Mouse (Mus musculus): ENCODE results near the gene Zfpm1. TPM values are rescaled to one million over a fixed set of nuclear protein-coding genes. Genes with fewer than 3 reads are reported as not detected.

The Zfpm1 gene
- polyA plus RNA-seq, 1 experiment from 2014 or later, result 7.7 TPM

- Histone ChIP-seq H3K27me3 (replicated peaks; ENCODE audit: control insufficient read depth, insufficient read depth, low read length) (no peaks in the 10 kb centered on the region), H3K36me3 (ENCODE audit: control insufficient read depth, insufficient read depth) (no peaks in the 10 kb centered on the region; the same call in 1 of the 2 replicates), H3K9me3 (ENCODE audit: control insufficient read depth) (no peaks in the 10 kb centered on the region), H3K9ac (ENCODE audit: low read depth, low read length) (no peak overlapping the region), H3K4me2 (replicated peaks; ENCODE audit: low read depth) (no peak overlapping the region), H3K4me1 (replicated peaks; ENCODE audit: control insufficient read depth, insufficient read depth, low read length) (0 out of 2 replicates have a peak, but pooled peaks cover 20% of the 10 kb centered on the region), H3K4me3 (ENCODE audit: low read depth, low read length) (no peak overlapping the region), H3K27ac (ENCODE audit: low read depth, low read length) (no peak overlapping the region)
- TF ChIP-seq CTCF (IDR thresholded peaks at IDR 0.05; ENCODE audit: low read depth), result no peak
- 63% methylated on average over 3 of the region's 3 CpGs for WGBS
- ATAC-seq, result no peak
These were observed 6.4 kb downstream of the Zfpm1 start for GRCm38 (mm10) chr8:122288344-122288743.

GRCm38 (mm10) chr8:122291075-122291474, 9.1 kb downstream of the Zfpm1 start:
- H3K4me2 ChIP-seq (replicated peaks; ENCODE audit: low read depth), result peak overlapping the region; percentile 30; the same call in 1 of the 2 replicates
- H3K36me3 ChIP-seq (ENCODE audit: control insufficient read depth, insufficient read depth), result no peaks in the 10 kb centered on the region; the same call in 1 of the 2 replicates
- H3K27me3 ChIP-seq (replicated peaks; ENCODE audit: control insufficient read depth, insufficient read depth, low read length), result no peaks in the 10 kb centered on the region
- no peaks in the 10 kb centered on the region for H3K9me3 ChIP-seq (ENCODE audit: control insufficient read depth)
- 34% methylated on average over 12 of the region's 12 CpGs for WGBS
- H3K9ac ChIP-seq (ENCODE audit: low read depth, low read length), result no peak overlapping the region
- no peak overlapping the region; the same call in 1 of the 2 replicates for H3K27ac ChIP-seq (ENCODE audit: low read depth, low read length)
- H3K4me1 ChIP-seq (replicated peaks; ENCODE audit: control insufficient read depth, insufficient read depth, low read length), result peaks cover 14% of the 10 kb centered on the region
- no peak overlapping the region for H3K4me3 ChIP-seq (ENCODE audit: low read depth, low read length)
- TF ChIP-seq CTCF (IDR thresholded peaks at IDR 0.05; ENCODE audit: low read depth), result no peak
- ATAC-seq, result no peak

- Histone ChIP-seq H3K36me3 (ENCODE audit: control insufficient read depth, insufficient read depth) (no peaks in the 10 kb centered on the region; the same call in 1 of the 2 replicates), H3K9me3 (ENCODE audit: control insufficient read depth) (no peaks in the 10 kb centered on the region), H3K9ac (ENCODE audit: low read depth, low read length) (no peak overlapping the region), H3K4me3 (ENCODE audit: low read depth, low read length) (no peak overlapping the region), H3K4me1 (replicated peaks; ENCODE audit: control insufficient read depth, insufficient read depth, low read length) (peaks cover 16% of the 10 kb centered on the region), H3K4me2 (replicated peaks; ENCODE audit: low read depth) (peak overlapping the region; percentile 13; the same call in 1 of the 2 replicates), H3K27ac (ENCODE audit: low read depth, low read length) (no peak overlapping the region), H3K27me3 (replicated peaks; ENCODE audit: control insufficient read depth, insufficient read depth, low read length) (no peaks in the 10 kb centered on the region)
- WGBS, result 44% methylated on average over 10 of the region's 10 CpGs
- peak; percentile 41 for TF ChIP-seq CTCF (IDR thresholded peaks at IDR 0.05; ENCODE audit: low read depth)
- no peak for ATAC-seq
These were observed 9.6 kb downstream of the Zfpm1 start for GRCm38 (mm10) chr8:122291549-122291948.

DNA sequence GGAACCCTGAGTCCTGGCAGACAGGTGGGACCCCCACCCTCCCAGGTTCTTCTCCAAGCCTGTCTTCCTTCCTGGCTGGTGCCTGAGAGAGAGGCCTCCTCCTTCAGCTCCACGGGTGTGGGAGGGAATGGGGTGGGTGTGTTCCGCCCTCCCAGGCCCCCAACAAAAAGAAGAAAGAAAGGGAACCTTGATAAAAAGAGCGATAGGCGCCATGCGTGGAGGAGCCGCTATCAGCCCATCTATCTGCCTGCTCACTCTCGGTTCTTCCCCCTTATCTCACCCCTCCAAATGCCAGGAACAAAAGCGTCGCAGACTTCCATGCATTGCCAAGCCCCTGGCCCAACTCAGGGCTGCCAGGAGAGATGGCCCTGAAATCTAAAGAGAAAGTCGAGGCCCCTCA, 11.5 kb downstream of the Zfpm1 start:
- no peak for ATAC-seq
- H3K4me1 ChIP-seq (replicated peaks; ENCODE audit: control insufficient read depth, insufficient read depth, low read length), result peaks cover 20% of the 10 kb centered on the region
- no peaks in the 10 kb centered on the region; the same call in 1 of the 2 replicates for H3K36me3 ChIP-seq (ENCODE audit: control insufficient read depth, insufficient read depth)
- no peak overlapping the region for H3K27ac ChIP-seq (ENCODE audit: low read depth, low read length)
- TF ChIP-seq CTCF (IDR thresholded peaks at IDR 0.05; ENCODE audit: low read depth), result no peak
- no peak overlapping the region for H3K4me3 ChIP-seq (ENCODE audit: low read depth, low read length)
- no peak overlapping the region for H3K9ac ChIP-seq (ENCODE audit: low read depth, low read length)
- H3K27me3 ChIP-seq (replicated peaks; ENCODE audit: control insufficient read depth, insufficient read depth, low read length), result no peaks in the 10 kb centered on the region
- WGBS, result 62% methylated on average over 10 of the region's 10 CpGs
- H3K4me2 ChIP-seq (replicated peaks; ENCODE audit: low read depth), result no peak overlapping the region
- no peaks in the 10 kb centered on the region for H3K9me3 ChIP-seq (ENCODE audit: control insufficient read depth)

- H3K4me1 ChIP-seq (replicated peaks; ENCODE audit: control insufficient read depth, insufficient read depth, low read length), result peaks cover 19% of the 10 kb centered on the region
- peak overlapping the region; percentile 57; the same call in 1 of the 2 replicates for H3K27ac ChIP-seq (ENCODE audit: low read depth, low read length)
- H3K4me2 ChIP-seq (replicated peaks; ENCODE audit: low read depth), result peak overlapping the region; percentile 44
- under 1% methylated on average over 7 of the region's 7 CpGs for WGBS
- TF ChIP-seq CTCF (IDR thresholded peaks at IDR 0.05; ENCODE audit: low read depth), result no peak
- H3K27me3 ChIP-seq (replicated peaks; ENCODE audit: control insufficient read depth, insufficient read depth, low read length), result no peaks in the 10 kb centered on the region
- no peaks in the 10 kb centered on the region for H3K9me3 ChIP-seq (ENCODE audit: control insufficient read depth)
- no peak overlapping the region for H3K9ac ChIP-seq (ENCODE audit: low read depth, low read length)
- no peak overlapping the region for H3K4me3 ChIP-seq (ENCODE audit: low read depth, low read length)
- H3K36me3 ChIP-seq (ENCODE audit: control insufficient read depth, insufficient read depth), result no peaks in the 10 kb centered on the region; the same call in 1 of the 2 replicates
- peak; percentile 88 for ATAC-seq
These were observed 12.3 kb downstream of the Zfpm1 start for GRCm38 (mm10) chr8:122294273-122294683.

GRCm38 (mm10) chr8:122295389-122295788, 13.4 kb downstream of the Zfpm1 start:
- H3K9me3 ChIP-seq (ENCODE audit: control insufficient read depth), result no peaks in the 10 kb centered on the region
- TF ChIP-seq CTCF (IDR thresholded peaks at IDR 0.05; ENCODE audit: low read depth), result no peak
- no peaks in the 10 kb centered on the region; the same call in 1 of the 2 replicates for H3K36me3 ChIP-seq (ENCODE audit: control insufficient read depth, insufficient read depth)
- peaks cover 23% of the 10 kb centered on the region for H3K4me1 ChIP-seq (replicated peaks; ENCODE audit: control insufficient read depth, insufficient read depth, low read length)
- no peak overlapping the region for H3K4me2 ChIP-seq (replicated peaks; ENCODE audit: low read depth)
- H3K9ac ChIP-seq (ENCODE audit: low read depth, low read length), result no peak overlapping the region
- H3K27me3 ChIP-seq (replicated peaks; ENCODE audit: control insufficient read depth, insufficient read depth, low read length), result no peaks in the 10 kb centered on the region
- no peak overlapping the region for H3K4me3 ChIP-seq (ENCODE audit: low read depth, low read length)
- 67% methylated on average over 9 of the region's 9 CpGs for WGBS
- no peak for ATAC-seq
- H3K27ac ChIP-seq (ENCODE audit: low read depth, low read length), result no peak overlapping the region
